Mouse (Mus musculus) CH12.LX (cell line): ENCODE results near the gene Frmd4a. TPM values are rescaled to one million over a fixed set of nuclear protein-coding genes. Genes with fewer than 3 reads are reported as not detected.

ENCODE experiments used
- DNase-seq: peaks from one replicate; pipeline ENCODE4 v3.0.0-alpha.2; 2013; ENCODE audit errors: extremely low read depth
- H3K27ac ChIP-seq: 2 replicates; pipeline ENCODE4 v1.5.1; 2012; ENCODE audit warnings: low read depth, mild to moderate bottlenecking, control low read depth, moderate library complexity; ENCODE audit not compliant: insufficient read depth
- H3K27me3 ChIP-seq: replicated peaks from 2 replicates; pipeline ENCODE3; 2012; ENCODE audit warnings: inconsistent platforms
- H3K36me3 ChIP-seq, 2 experiments: replicated peaks in 1 of 2; 2 replicates each; pipeline versions ENCODE3 to v1.6.1; 2012; ENCODE audit warnings: inconsistent platforms in 1 of 2, low read length in 1 of 2, mild to moderate bottlenecking in 1 of 2, mixed read lengths in 1 of 2, moderate library complexity in 1 of 2; ENCODE audit not compliant: control insufficient read depth in 1 of 2, insufficient read depth in 1 of 2
- H3K4me1 ChIP-seq, 2 experiments: 2 replicates each; pipeline ENCODE4 v1.6.1; 2012; ENCODE audit warnings: inconsistent platforms in 1 of 2, moderate library complexity in 1 of 2; ENCODE audit not compliant: insufficient read depth in 2 of 2, control insufficient read depth in 1 of 2
- H3K4me2 ChIP-seq: 2 replicates; pipeline ENCODE4 v1.6.1; 2012; ENCODE audit warnings: low read depth, mild to moderate bottlenecking, control low read depth; ENCODE audit not compliant: poor library complexity, insufficient read depth, severe bottlenecking
- H3K4me3 ChIP-seq, 3 experiments: fragments of 150-350 bp in 1 of 3; sonication (generic) in 1 of 3; replicated peaks in 1 of 3; 2 replicates each; pipeline versions ENCODE3 to v1.5.1; 2011 to 2012; ENCODE audit warnings: low read depth in 2 of 3, low read length in 2 of 3, mild to moderate bottlenecking in 2 of 3, moderate library complexity in 2 of 3, control low read depth in 1 of 3, improper control_type of control experiment in 1 of 3, inconsistent platforms in 1 of 3, mixed read lengths in 1 of 3; ENCODE audit not compliant: poor library complexity in 1 of 3
- H3K79me2 ChIP-seq: replicated peaks from 2 replicates; pipeline ENCODE4 v1.6.1; 2012; ENCODE audit warnings: mild to moderate bottlenecking, moderate library complexity; ENCODE audit not compliant: control insufficient read depth, poor library complexity, insufficient read depth, severe bottlenecking; ENCODE audit errors: extremely low read depth
- H3K9ac ChIP-seq: 2 replicates; pipeline ENCODE4 v1.6.1; 2012; ENCODE audit warnings: low read depth, mild to moderate bottlenecking, control low read depth, moderate library complexity; ENCODE audit not compliant: insufficient read depth
- H3K9me3 ChIP-seq: replicated peaks from 2 replicates; pipeline ENCODE3; 2012; ENCODE audit warnings: low read length, inconsistent platforms, mixed read lengths
- CTCF ChIP-seq, 2 experiments: IDR thresholded peaks in 1 of 2; conservative IDR thresholded peaks in 1 of 2; 2 replicates each; pipeline ENCODE4 v1.5.1; 2011 to 2012; ENCODE audit warnings: low read depth in 2 of 2, low read length in 2 of 2, improper control_type of control experiment in 1 of 2, inconsistent platforms in 1 of 2, mild to moderate bottlenecking in 1 of 2, moderate library complexity in 1 of 2
- E2F4 ChIP-seq: IDR thresholded peaks from 2 replicates; pipeline ENCODE4 v1.6.1; 2011; ENCODE audit warnings: low read depth, low read length, improper control_type of control experiment; ENCODE audit not compliant: insufficient replicate concordance
- ELF1 ChIP-seq: IDR thresholded peaks from 2 replicates; pipeline ENCODE4 v1.6.1; 2014; ENCODE audit warnings: low read depth, mild to moderate bottlenecking, inconsistent platforms, low read length, improper control_type of control experiment
- EP300 ChIP-seq: IDR thresholded peaks from 2 replicates; pipeline ENCODE4 v1.6.1; 2011; ENCODE audit warnings: low read length, improper control_type of control experiment
- ETS1 ChIP-seq: conservative IDR thresholded peaks from 2 replicates; pipeline ENCODE4 v1.6.1; 2012; ENCODE audit warnings: low read depth, mild to moderate bottlenecking, inconsistent platforms, low read length, improper control_type of control experiment, moderate library complexity
- GABPA ChIP-seq: IDR thresholded peaks from 2 replicates; pipeline ENCODE4 v1.6.1; 2012; ENCODE audit warnings: low read depth, low read length, improper control_type of control experiment, inconsistent platforms; ENCODE audit not compliant: insufficient replicate concordance
- HCFC1 ChIP-seq: IDR thresholded peaks from 2 replicates; pipeline ENCODE4 v1.6.1; 2012; ENCODE audit warnings: low read depth, mild to moderate bottlenecking, inconsistent platforms, low read length, improper control_type of control experiment
- IRF4 ChIP-seq: IDR thresholded peaks from 2 replicates; pipeline ENCODE4 v1.6.1; 2014; ENCODE audit warnings: low read depth, mild to moderate bottlenecking, inconsistent platforms, low read length, improper control_type of control experiment
- KAT2A ChIP-seq: IDR thresholded peaks from 2 replicates; pipeline ENCODE4 v1.6.1; 2012; ENCODE audit warnings: low read length, improper control_type of control experiment, inconsistent platforms; ENCODE audit not compliant: insufficient replicate concordance
- MAFK ChIP-seq: IDR thresholded peaks from 2 replicates; pipeline ENCODE4 v1.6.1; 2011; ENCODE audit warnings: low read length, improper control_type of control experiment; ENCODE audit not compliant: insufficient replicate concordance
- NELFE ChIP-seq: IDR thresholded peaks from 2 replicates; pipeline ENCODE4 v1.6.1; 2011; ENCODE audit warnings: low read depth, low read length, improper control_type of control experiment
- NRF1 ChIP-seq: IDR thresholded peaks from 2 replicates; pipeline ENCODE4 v1.6.1; 2014; ENCODE audit warnings: low read depth, mild to moderate bottlenecking, inconsistent platforms, low read length, improper control_type of control experiment, moderate library complexity
- SIN3A ChIP-seq: IDR thresholded peaks from 2 replicates; pipeline ENCODE4 v1.6.1; 2012; ENCODE audit warnings: low read length, improper control_type of control experiment, inconsistent platforms
- UBTF ChIP-seq: IDR thresholded peaks from 2 replicates; pipeline ENCODE4 v1.6.1; 2012; ENCODE audit warnings: low read depth, mild to moderate bottlenecking, inconsistent platforms, low read length, improper control_type of control experiment, moderate library complexity
- dilution Hi-C: fragments of 300-500 bp; cut with MboI; formaldehyde crosslinking; loops from 2 replicates; pipeline ENCODE4 v1.14.3; 2020; ENCODE audit warnings: low sequenced_read_pairs; ENCODE audit not compliant: extremely low pct_unique_long_range_greater_than_20kb, extremely low pct_ligation_motif_present
- in situ Hi-C: fragments of 300-500 bp; cut with MboI; formaldehyde crosslinking; loops from 3 replicates; pipeline ENCODE4 v1.14.3; 2019; ENCODE audit warnings: low sequenced_read_pairs, low pct_ligation_motif_present, low pct_unique_long_range_greater_than_20kb, mixed read lengths
- polyA plus RNA-seq: library from polyadenylated mRNA; unstranded; fragments of >175 nt; gene quantifications from 2 replicates; pipeline ENCODE4 v1.2.1, GENCODE M21; 2012; ENCODE audit warnings: low read depth; ENCODE audit not compliant: insufficient read length
- total RNA-seq, 2 experiments: library from RNA; depleted of rRNA; stranded (reverse); fragments of 300-350 nt in 1 of 2; fragments of >200 nt in 1 of 2; gene quantifications; 2 replicates each; pipeline ENCODE4 v1.2.3; 2012 to 2014

Gene Frmd4a
- total and polyA plus RNA-seq, 3 experiments = 0.13 to 2.0 (median 0.32) TPM

GRCm38 (mm10) chr2:4462480-4462879, 445.0 kb downstream of the Frmd4a start:
- dilution Hi-C loops = no loop called here
- in situ Hi-C loops = no loop called here
- no peak for DNase-seq
- H3K36me3 ChIP-seq = no peaks in the 10 kb centered on the region
- no peak overlapping the region for H3K9ac ChIP-seq
- H3K9me3 ChIP-seq = no peaks in the 10 kb centered on the region
- H3K79me2 ChIP-seq = no peaks in the 10 kb centered on the region
- no peak overlapping the region for H3K4me2 ChIP-seq
- no peaks in the 10 kb centered on the region for H3K4me1 ChIP-seq
- TF ChIP-seq UBTF = no peak
- TF ChIP-seq CTCF (conservative IDR thresholded peaks at IDR 0.05 in 1 of 2, IDR thresholded peaks at IDR 0.05 in 1 of 2; ENCODE audit: low read depth in 2 of 2, low read length in 2 of 2) = no peak
- peak; percentile 38; the same call in 1 of the 2 replicates for TF ChIP-seq ELF1
- no peak for TF ChIP-seq KAT2A
- no peak for TF ChIP-seq MAFK
- peak; percentile 76 for TF ChIP-seq NRF1
- TF ChIP-seq ETS1 = no peak
- no peak for TF ChIP-seq GABPA
- no peak overlapping the region for H3K4me3 ChIP-seq
- no peaks in the 10 kb centered on the region for H3K27me3 ChIP-seq
- no peak overlapping the region for H3K27ac ChIP-seq

- Histone ChIP-seq H3K79me2 (no peaks in the 10 kb centered on the region), H3K36me3 (no peaks in the 10 kb centered on the region), H3K27me3 (no peaks in the 10 kb centered on the region), H3K4me1 (no peaks in the 10 kb centered on the region), H3K27ac (no peak overlapping the region), H3K9ac (no peak overlapping the region), H3K9me3 (peaks cover 2% of the 10 kb centered on the region), H3K4me2 (no peak overlapping the region), H3K4me3 (no peak overlapping the region)
- in situ Hi-C loops = no loop called here
- no peak for DNase-seq
- TF ChIP-seq GABPA = no peak
- TF ChIP-seq EP300 = no peak
- no peak for TF ChIP-seq IRF4
- TF ChIP-seq NELFE = no peak
- TF ChIP-seq MAFK = no peak
- no peak for TF ChIP-seq HCFC1
- TF ChIP-seq E2F4 = no peak
- dilution Hi-C loops = no loop called here
Measured at GRCm38 (mm10) chr2:4466084-4466483, 448.6 kb downstream of the Frmd4a start.

GRCm38 (mm10) chr2:4467314-4467713, 449.8 kb downstream of the Frmd4a start:
- H3K27me3 ChIP-seq = no peaks in the 10 kb centered on the region
- no peak overlapping the region for H3K4me2 ChIP-seq
- no peak overlapping the region for H3K27ac ChIP-seq
- H3K4me3 ChIP-seq = no peak overlapping the region
- dilution Hi-C loops (no loop called here), in situ Hi-C loops (no loop called here)
- no peaks in the 10 kb centered on the region for H3K36me3 ChIP-seq
- peaks cover 2% of the 10 kb centered on the region for H3K9me3 ChIP-seq
- DNase-seq = no peak
- no peaks in the 10 kb centered on the region for H3K79me2 ChIP-seq
- H3K9ac ChIP-seq = no peak overlapping the region
- no peaks in the 10 kb centered on the region for H3K4me1 ChIP-seq
- no peak for TF ChIP-seq SIN3A
